Mouse (Mus musculus): ENCODE data around the gene Tgfa.

DNA sequence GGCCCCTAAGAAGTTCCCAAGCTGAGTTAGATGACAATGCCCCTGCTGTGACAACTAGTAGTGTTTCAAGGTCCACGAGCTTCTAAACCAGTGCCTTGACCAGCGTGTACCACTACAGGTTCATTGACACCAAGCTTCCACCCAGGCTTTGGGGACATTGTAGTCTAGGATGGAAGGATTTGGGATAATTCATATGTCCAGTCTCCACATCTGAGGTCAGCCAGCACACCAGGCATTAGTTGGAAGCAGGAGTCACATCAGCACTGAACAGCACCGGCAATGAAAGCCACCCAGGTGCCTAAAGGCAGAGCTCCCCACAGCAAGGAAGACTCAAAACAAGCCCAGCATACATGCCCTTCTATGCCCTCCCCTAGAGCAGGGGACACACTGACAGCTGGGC, 4.4 kb upstream of the Tgfa start:
- TF ChIP-seq CTCF (conservative IDR thresholded peaks at IDR 0.05; ENCODE audit: low read length): no peak
- TF ChIP-seq NANOG (IDR thresholded peaks at IDR 0.05; ENCODE audit: borderline replicate concordance, low read length): no peak

Data from E14TG2a.4 (cell line).